Mouse (Mus musculus): ENCODE measurements around the gene Taf4.

GRCm38 (mm10) chr2:180006352-180007017, 30.0 kb upstream of the Taf4 start:
- no peak for TF ChIP-seq CTCF (IDR thresholded peaks at IDR 0.05; ENCODE audit: control insufficient read depth, insufficient read depth, low read length)
- no peak for TF ChIP-seq POLR2A (IDR thresholded peaks at IDR 0.05; ENCODE audit: borderline replicate concordance, control insufficient read depth, low read depth, low read length)

Measured in bone marrow, adult 2 months (tissue).